Comparison of ENCODE assay signal across 25 mouse cellular contexts in genomic region chr14:31721256-31721655, GRCm38 (mm10).
"Had no signal": no experiment of that assay in that cellular context is flagged by ENCODE, and none has a peak within 500 bp of the region (broad histone marks: within the 10 kb centered on the region; RNA-seq: fewer than 3 reads in every experiment).

No protein-coding gene starts in this region.

- DNase-seq: gastrocnemius, postnatal 14 days; gastrocnemius, postnatal 36 days; heart, adult 2 months; heart, postnatal 10 days; heart, postnatal 4 days; kidney, adult 18-20 months; kidney, adult 8-10 months; kidney, postnatal 10 days; kidney, postnatal 25 days; kidney, postnatal 4 days; liver; liver, embryonic 13.5 days had no signal

- H3K27me3 ChIP-seq: heart, embryonic 12.5 days; hindbrain, embryonic 12.5 days; intestine, embryonic 15.5 days; limb, embryonic 12.5 days; liver, embryonic 13.5 days; liver, embryonic 15.5 days had no signal

- H3K4me1 ChIP-seq: heart, embryonic 10.5 days; heart, embryonic 12.5 days; hindbrain, embryonic 10.5 days; hindbrain, embryonic 12.5 days; intestine, embryonic 15.5 days; limb, embryonic 10.5 days; limb, embryonic 12.5 days had no signal

- H3K9ac ChIP-seq: heart, embryonic 12.5 days; hindbrain, embryonic 12.5 days; hindbrain, embryonic 14.5 days; intestine, embryonic 15.5 days; limb, embryonic 12.5 days; liver, embryonic 13.5 days; liver, embryonic 15.5 days had no signal

- H3K4me3 ChIP-seq: heart, adult 2 months; heart, embryonic 10.5 days; heart, embryonic 12.5 days; hindbrain, embryonic 10.5 days; hindbrain, embryonic 12.5 days; intestine, embryonic 15.5 days; left cerebral cortex, adult 2 months; limb, embryonic 10.5 days; limb, embryonic 12.5 days; liver, embryonic 13.5 days; liver, embryonic 15.5 days had no signal

- H3K9me3 ChIP-seq: heart, embryonic 10.5 days; heart, embryonic 12.5 days; hindbrain, embryonic 10.5 days; hindbrain, embryonic 12.5 days; intestine, embryonic 15.5 days; limb, embryonic 10.5 days; limb, embryonic 12.5 days; liver, embryonic 13.5 days; liver, embryonic 15.5 days had no signal

- H3K27ac ChIP-seq: heart, adult 2 months; heart, embryonic 10.5 days; hindbrain, embryonic 10.5 days; hindbrain, embryonic 12.5 days; hindbrain, embryonic 14.5 days; intestine, embryonic 15.5 days; left cerebral cortex, adult 2 months; limb, embryonic 10.5 days; limb, embryonic 12.5 days; liver, embryonic 13.5 days; liver, embryonic 15.5 days had no signal

- ATAC-seq: hindbrain, embryonic 16.5 days; inflammation-experienced regulatory T-cells, adult 6 months; intestine, embryonic 15.5 days; intestine, postnatal 0 days had no signal

- H3K4me2 ChIP-seq: heart, embryonic 12.5 days; hindbrain, embryonic 12.5 days; hindbrain, embryonic 14.5 days; intestine, embryonic 15.5 days; limb, embryonic 12.5 days; liver, embryonic 13.5 days; liver, embryonic 15.5 days had no signal
